In genomic region chr6:89659692-89660423, GRCm38 (mm10) we compare ENCODE assay signal across 9 mouse cellular contexts. TPM values are rescaled to one million over a fixed set of nuclear protein-coding genes. Genes with fewer than 3 reads are reported as not detected.
DNase-seq lines count a peak whose midpoint lies in the region; ATAC-seq lines count a peak whose summit lies in the region.
"Had no signal": no experiment of that assay in that cellular context is flagged by ENCODE, and none has a peak within 500 bp of the region (broad histone marks: within the 10 kb centered on the region; RNA-seq: fewer than 3 reads in every experiment).

No protein-coding gene starts in this region.

- no peak overlapping the region for H3K9ac ChIP-seq in heart, embryonic 13.5 days

- no peaks in the 10 kb centered on the region for H3K27me3 ChIP-seq in heart, embryonic 13.5 days (replicated peaks)

- H3K9me3 ChIP-seq in heart, embryonic 13.5 days: no peaks in the 10 kb centered on the region

- H3K27ac ChIP-seq in heart, embryonic 13.5 days (replicated peaks): peak overlapping the region; percentile 73

- WGBS in heart, embryonic 13.5 days: 24% methylated on average over 7 of the region's 7 CpGs

- ATAC-seq in heart, embryonic 13.5 days (ENCODE audit: extremely low read depth, insufficient number of reproducible peaks, low FRiP score, low TSS enrichment): no peak

- no peak overlapping the region for H3K4me2 ChIP-seq in heart, embryonic 13.5 days

- no peak overlapping the region for H3K4me3 ChIP-seq in heart, embryonic 13.5 days

- intact Hi-C loops in heart, postnatal 25 days (cut with DNase I): no loop called here

- H3K4me1 ChIP-seq in heart, embryonic 13.5 days: peaks cover 24% of the 10 kb centered on the region

- peaks cover 12% of the 10 kb centered on the region for H3K36me3 ChIP-seq in heart, embryonic 13.5 days

- peak; percentile 57 to 68 for DNase-seq in heart, adult 18-20 months
- no peak for DNase-seq in heart, postnatal 25 days (ENCODE audit: low spot score)
- DNase-seq in A20 (ENCODE audit: low read depth, low spot score) (peak; percentile 36), ZHBTc4 (ENCODE audit: low read depth, low spot score) (peak; percentile 56)
- peak; percentile 70 to 82 for DNase-seq in lung, adult 18-20 months
- peak; percentile 27 for DNase-seq in thymus, postnatal 0 days (ENCODE audit: low spot score)
- DNase-seq in cerebellum, postnatal 4 days (ENCODE audit: low spot score in 2 of 2): no peak

RNA-seq across cellular contexts. Expression of gene Txnrd3, which starts 16.1 kb away (rescaled TPM):
- total RNA-seq in heart, adult 18-20 months (2021): 10 to 100 TPM; 14.6 to 17.1 TPM
- total RNA-seq in heart, postnatal 25 days (2021): 10 to 100 TPM; 15.0 to 15.8 TPM
- polyA plus RNA-seq in heart, embryonic 13.5 days (2015; fragmentation: Nextera tagmentation; extraction: Ambion mirVana): 9.1 and 9.6 TPM in 2 replicates
- 21.1 and 23.5 TPM in 2 replicates for polyA plus RNA-seq in thymus, postnatal 0 days (2015; fragmentation: Nextera tagmentation; extraction: Ambion mirVana)

RNA-seq across cellular contexts. Expression of gene Vmn1r40, which starts 47.5 kb away (rescaled TPM):
- total RNA-seq in heart, adult 18-20 months (2021): not detected
- total RNA-seq in heart, postnatal 25 days (2021): not detected
- polyA plus RNA-seq in heart, embryonic 13.5 days (2015; fragmentation: Nextera tagmentation; extraction: Ambion mirVana): not detected in 2 replicates
- polyA plus RNA-seq in thymus, postnatal 0 days (2015; fragmentation: Nextera tagmentation; extraction: Ambion mirVana): not detected in 2 replicates
- polyA plus RNA-seq: large intestine, adult 2 months had no signal

Comparison
In these comparisons a context has a peak if more than half of its experiments do, and no peak if none do; other contexts are left out.
1. DNase-seq: peak in heart, adult 18-20 months (2 of 2), A20 (single experiment), ZHBTc4 (single experiment), lung, adult 18-20 months (2 of 2) and thymus, postnatal 0 days (single experiment); none in heart, postnatal 25 days (single experiment) and cerebellum, postnatal 4 days (0 of 2).